Mouse (Mus musculus) heart, adult 2 months (tissue): Measurements from ENCODE around the gene Lingo1.

Experiments
- CTCF ChIP-seq: fragments of 200-600 bp; IDR thresholded peaks from 2 replicates; pipeline ENCODE4 v1.8.1; 2022; ENCODE audit warnings: antibody characterized with exemption, mild to moderate bottlenecking, moderate library complexity
- EP300 ChIP-seq: fragments of 200-500 bp; IDR thresholded peaks from 2 replicates; pipeline ENCODE4 v1.6.1; 2011; ENCODE audit warnings: low read depth, low read length, control low read depth; ENCODE audit not compliant: insufficient read depth
- POLR2A ChIP-seq: fragments of 200-500 bp; IDR thresholded peaks from 2 replicates; pipeline ENCODE4 v1.6.1; 2011; ENCODE audit warnings: mild to moderate bottlenecking, low read depth, low read length, control low read depth; ENCODE audit not compliant: insufficient read depth

DNA sequence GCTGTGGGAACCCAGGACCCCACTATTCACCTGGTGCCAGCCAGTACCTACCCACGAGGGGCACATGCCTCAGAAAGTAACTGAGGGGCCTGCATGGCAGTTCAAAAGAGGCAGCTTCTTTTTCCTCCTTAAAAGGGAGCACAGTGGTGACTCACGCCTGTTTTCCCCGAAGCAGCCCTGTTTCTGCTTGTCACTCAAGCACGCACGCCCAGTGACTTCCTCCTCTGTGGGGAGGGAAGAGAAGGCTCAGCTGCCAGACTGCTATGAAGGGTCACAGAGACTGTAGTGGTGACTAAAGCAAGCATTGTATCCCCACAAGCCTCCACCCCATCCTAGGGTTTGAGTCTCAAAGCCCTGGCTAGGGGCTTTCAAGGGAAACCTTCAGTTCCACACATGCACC lies 51.9 kb downstream of the Lingo1 start:
- TF ChIP-seq POLR2A (no peak), EP300 (no peak), CTCF (no peak)
